Mouse (Mus musculus) MN1 (cell line): ENCODE data around the gene Vstm4.
A peak's percentile ranks its signal among the peaks of the same experiment; 100 is the strongest.

Source experiments
- DNase-seq: peaks from one replicate; pipeline ENCODE4 v3.0.0-alpha.2; 2016; ENCODE audit warnings: low spot score

Gene Vstm4

DNA sequence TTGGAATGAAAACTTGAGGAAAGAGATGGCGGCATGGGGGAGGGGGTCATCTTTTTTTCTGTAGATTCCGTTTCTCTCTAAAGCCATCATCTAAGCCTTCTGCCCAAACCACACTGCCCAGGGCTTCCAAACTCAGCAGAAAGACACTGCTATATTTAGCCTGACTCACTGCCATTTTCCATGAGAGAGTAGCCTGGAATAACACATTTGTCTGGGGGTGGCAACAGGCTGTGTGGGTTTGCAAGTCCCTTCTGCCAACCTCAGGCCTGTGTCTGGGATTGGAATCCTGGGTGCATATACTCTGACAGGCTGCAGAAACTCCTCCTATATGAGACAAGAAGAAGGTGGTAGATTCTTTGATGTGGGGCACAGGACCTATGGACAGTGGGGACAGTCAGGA is 91.0 kb downstream of the Vstm4 start:
- no peak for DNase-seq

DNA sequence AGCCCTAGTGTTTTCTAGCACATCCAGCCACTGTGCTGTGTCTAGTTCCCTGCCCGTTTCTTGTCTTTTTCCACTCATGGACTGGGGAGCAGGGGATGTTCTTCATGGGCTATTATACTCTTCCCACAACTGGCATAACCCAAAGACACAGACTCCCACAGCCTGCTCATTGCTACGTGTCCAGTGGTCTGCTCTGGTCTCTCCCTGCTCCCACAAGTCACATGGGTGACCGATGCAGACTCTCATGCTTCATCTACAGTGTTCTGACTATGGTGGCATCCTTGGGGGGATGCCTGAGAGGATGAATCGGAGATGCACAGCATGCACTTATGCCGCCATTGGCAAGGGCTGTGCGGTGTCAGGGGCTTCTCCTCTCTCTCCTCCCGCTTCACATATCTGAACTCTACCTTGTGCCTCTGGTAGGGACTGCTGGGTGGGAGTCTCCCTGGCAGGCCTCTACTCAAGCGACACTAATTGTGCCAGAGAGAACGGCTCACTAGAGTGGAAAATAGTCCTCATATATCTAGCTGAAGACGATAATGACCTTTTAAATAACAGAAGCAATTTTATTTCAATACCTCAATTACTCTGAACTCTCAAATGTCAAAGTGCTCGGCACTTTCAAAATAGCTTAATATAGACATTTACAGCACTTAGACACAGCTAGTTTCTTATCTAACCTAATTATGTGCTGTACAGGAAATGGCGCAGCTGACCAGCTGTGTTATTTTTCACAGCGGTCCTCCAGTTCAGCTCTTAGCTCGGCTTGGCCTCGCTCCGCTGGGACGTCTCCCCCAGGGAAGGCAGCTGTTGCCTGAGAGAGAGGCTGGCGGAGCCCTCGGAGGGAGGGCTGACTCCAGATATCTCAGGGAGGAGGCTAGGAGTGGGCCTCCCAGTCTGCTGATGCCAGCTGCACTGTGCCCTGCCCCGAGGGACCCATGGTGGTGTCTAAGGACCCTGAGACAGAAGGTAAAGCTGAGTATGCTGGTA is 94.1 kb downstream of the Vstm4 start:
- peak; percentile 24 for DNase-seq

DNA sequence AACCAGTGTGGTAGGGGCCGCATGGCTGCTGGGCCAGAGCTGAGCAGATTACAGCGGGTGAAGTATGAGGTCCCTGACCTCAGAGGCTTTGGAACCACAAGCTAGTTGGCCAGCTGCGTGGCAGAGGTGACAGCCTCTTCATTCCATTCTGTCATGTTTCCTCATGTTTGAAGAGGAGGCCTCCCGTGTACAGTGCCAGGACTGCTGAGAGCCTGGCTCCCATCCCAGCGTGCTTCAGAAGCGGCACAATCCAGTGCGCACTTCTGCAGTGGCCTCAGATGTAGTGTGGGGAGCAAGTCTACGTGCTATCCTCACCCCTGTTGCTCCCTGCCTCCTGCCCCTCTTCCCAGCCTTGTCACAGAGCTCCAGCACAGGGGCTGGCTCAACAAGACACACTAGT is 99.9 kb downstream of the Vstm4 start:
- DNase-seq, result no peak

DNA sequence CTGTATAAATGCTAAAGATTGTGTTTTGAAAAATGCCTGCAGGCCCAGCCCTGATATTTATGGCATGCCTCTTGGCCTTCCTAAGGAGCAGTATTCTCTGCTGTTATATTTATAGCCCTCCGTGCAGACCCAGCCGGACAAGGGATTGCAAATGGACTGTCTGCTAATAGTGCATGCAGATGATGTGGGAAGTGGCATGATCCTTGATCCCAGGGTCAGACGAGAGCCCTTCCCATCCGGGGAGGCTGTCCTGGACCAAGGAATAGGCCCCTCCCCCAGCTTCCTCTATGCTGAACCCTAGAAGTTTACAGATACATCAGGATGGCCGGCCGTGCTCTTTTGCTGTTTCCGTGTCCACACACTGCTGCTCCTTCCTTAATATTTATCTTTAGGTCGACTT is 102.1 kb downstream of the Vstm4 start:
- no peak for DNase-seq

DNA sequence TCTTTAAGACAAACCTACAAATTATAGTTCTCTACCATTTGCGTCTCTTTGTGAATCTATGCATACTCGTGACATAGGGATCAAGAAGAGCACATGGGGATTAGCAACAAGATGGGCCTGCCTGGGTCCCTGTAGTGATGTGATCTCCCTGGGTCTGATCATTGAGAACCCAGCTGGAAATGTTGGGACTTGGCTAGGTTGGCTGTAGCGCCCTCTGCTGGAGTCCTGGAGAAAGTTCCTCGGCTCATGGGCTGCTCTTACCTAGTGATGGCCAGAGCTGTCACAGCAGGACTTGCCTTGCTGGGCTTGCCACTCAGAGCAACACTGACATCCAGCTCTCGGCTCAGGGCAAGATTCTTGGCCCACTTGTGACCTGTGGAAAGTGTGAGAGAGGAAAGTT is 103.9 kb downstream of the Vstm4 start:
- DNase-seq, result no peak

DNA sequence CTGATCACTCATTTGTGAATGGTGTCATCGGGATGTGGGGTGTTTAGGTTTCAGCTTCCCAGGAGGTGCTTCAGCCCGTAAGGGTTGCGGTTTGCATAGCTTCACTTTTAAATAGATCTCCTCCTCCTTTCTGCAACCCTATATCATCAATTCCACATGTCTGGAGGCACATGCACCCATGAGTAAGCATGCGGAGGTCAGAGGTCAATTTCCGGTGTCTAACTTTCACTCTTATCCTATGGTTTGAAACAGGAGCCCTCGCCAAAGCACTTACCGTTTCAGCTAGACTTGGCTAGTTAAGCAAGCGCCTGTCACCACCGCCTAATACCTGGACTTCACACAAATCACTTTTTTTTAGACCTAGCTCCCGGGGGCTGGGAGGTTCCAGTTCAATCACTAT is 108.2 kb downstream of the Vstm4 start:
- no peak for DNase-seq

DNA sequence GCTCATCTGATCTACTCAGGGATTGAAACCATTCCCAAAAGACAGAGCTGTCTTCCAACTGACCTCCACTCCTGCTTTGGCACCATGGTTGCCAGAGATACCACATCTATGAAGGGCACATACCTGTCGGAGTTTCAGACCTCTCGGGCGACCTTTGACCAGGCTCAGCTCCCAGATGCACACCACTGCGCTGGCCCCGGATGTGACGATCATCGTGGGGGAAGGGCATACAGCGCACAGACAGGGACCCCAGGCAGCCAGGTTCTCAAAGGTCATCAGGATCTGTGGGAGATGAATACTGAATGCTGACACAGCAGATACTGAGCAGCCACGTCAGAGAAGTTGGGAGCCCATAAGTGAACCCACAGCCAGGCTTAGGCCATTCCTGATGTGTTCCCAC is 114.1 kb downstream of the Vstm4 start:
- DNase-seq, result no peak

DNA sequence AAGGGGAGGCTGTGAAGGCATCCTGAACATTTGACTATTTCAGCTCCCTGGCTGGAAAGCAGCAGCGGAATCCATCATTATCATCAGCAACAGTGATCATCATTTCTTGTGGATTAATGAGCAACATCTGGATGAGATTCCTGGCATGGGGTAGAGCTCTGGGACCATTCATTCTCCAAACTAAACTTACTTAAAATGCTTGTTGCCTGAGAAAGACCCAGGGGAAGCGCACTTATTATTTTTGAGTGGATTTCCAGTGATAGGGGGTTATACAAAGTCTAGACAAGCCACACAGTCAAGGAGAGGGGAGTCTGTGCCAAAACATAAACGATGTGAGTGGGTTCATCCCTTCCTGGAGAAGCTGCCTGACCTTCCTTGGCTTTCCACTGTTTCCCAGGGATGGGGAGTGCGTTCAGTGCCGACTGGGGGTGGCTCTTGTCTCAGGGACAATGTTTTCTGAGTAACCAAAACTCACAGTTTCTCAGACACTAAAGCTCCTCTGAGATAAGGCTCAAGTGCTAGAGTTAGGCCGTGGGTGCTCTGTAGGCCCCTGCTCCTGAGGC is 127.7 kb downstream of the Vstm4 start:
- DNase-seq, result no peak

DNA sequence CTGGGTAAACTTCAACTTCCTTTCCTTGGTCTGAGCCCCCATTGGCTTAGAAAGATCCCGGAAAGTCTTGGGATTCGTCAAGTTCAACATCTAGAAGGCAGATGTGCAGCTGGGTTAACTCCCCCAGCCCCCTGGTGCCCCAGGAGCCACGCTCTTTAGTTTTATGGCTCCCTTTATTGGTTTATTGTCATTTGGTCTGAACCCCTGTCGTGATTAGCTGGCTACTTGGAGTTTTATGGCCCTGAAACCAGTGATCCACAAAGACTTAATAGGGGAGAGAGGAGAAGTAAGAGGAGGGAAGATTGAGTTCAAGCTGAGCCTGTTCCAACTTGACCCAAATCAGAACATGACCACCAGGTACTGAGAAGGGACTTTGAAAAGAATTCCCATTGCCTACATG is 130.1 kb downstream of the Vstm4 start:
- no peak for DNase-seq
